Mouse (Mus musculus): Measurements from ENCODE around the gene Eml2. TPM values are rescaled to one million over a fixed set of nuclear protein-coding genes. Genes with fewer than 3 reads are reported as not detected.

Gene Eml2
- polyA plus RNA-seq, 1 experiment from 2014 or later = 2.0 TPM

DNA sequence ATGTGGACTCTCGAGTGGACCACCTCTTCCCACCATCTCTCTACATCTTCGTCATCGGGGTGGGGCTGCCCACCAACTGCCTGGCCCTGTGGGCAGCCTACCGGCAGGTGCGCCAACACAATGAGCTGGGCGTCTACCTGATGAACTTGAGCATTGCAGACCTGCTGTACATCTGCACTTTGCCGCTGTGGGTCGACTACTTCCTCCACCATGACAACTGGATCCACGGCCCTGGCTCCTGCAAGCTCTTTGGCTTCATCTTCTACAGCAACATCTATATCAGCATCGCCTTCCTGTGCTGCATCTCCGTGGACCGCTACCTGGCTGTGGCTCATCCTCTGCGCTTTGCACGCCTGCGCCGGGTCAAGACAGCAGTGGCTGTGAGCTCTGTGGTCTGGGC lies 46.0 kb downstream of the Eml2 start:
- Histone ChIP-seq H3K27ac (ENCODE audit: low read depth, low read length) (no peak overlapping the region), H3K9ac (ENCODE audit: low read length) (no peak overlapping the region), H3K36me3 (ENCODE audit: control insufficient read depth, insufficient read depth, low read length) (no peaks in the 10 kb centered on the region), H3K4me1 (replicated peaks; ENCODE audit: control insufficient read depth, insufficient read depth, low read length) (peaks cover 2% of the 10 kb centered on the region; the same call in 1 of the 2 replicates), H3K4me3 (ENCODE audit: low read depth, low read length) (no peak overlapping the region), H3K27me3 (ENCODE audit: control insufficient read depth, insufficient read depth, low read length) (no peaks in the 10 kb centered on the region), H3K4me2 (ENCODE audit: low read depth, low read length, severe bottlenecking) (no peak overlapping the region), H3K9me3 (ENCODE audit: control insufficient read depth, low read length) (no peaks in the 10 kb centered on the region)
- DNase-seq (ENCODE audit: low spot score) (no peak), ATAC-seq (replicated peaks; ENCODE audit: low FRiP score) (no peak)
- WGBS = 96% methylated on average over 16 of the region's 16 CpGs

DNA sequence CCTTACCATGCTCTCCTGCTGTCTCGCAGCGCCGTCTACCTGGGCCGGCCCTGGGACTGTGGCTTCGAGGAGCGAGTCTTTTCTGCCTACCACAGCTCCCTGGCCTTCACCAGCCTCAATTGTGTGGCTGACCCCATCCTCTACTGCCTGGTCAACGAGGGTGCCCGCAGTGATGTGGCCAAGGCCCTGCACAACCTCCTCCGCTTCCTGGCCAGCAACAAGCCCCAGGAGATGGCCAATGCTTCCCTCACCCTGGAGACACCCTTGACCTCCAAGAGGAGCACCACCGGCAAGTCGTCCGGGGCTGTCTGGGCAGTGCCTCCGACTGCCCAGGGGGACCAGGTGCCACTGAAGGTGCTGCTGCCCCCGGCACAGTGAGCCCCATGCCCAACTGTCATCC lies 46.7 kb downstream of the Eml2 start:
- H3K36me3 ChIP-seq (ENCODE audit: control insufficient read depth, insufficient read depth, low read length) = no peaks in the 10 kb centered on the region
- no peak for DNase-seq (ENCODE audit: low spot score)
- H3K4me3 ChIP-seq (ENCODE audit: low read depth, low read length) = no peak overlapping the region
- no peaks in the 10 kb centered on the region for H3K27me3 ChIP-seq (ENCODE audit: control insufficient read depth, insufficient read depth, low read length)
- no peaks in the 10 kb centered on the region for H3K9me3 ChIP-seq (ENCODE audit: control insufficient read depth, low read length)
- 95% methylated on average over 14 of the region's 14 CpGs for WGBS
- no peak for ATAC-seq (replicated peaks; ENCODE audit: low FRiP score)
- no peak overlapping the region for H3K4me2 ChIP-seq (ENCODE audit: low read depth, low read length, severe bottlenecking)
- peaks cover 2% of the 10 kb centered on the region; the same call in 1 of the 2 replicates for H3K4me1 ChIP-seq (replicated peaks; ENCODE audit: control insufficient read depth, insufficient read depth, low read length)
- H3K27ac ChIP-seq (ENCODE audit: low read depth, low read length) = no peak overlapping the region
- H3K9ac ChIP-seq (ENCODE audit: low read length) = no peak overlapping the region

DNA sequence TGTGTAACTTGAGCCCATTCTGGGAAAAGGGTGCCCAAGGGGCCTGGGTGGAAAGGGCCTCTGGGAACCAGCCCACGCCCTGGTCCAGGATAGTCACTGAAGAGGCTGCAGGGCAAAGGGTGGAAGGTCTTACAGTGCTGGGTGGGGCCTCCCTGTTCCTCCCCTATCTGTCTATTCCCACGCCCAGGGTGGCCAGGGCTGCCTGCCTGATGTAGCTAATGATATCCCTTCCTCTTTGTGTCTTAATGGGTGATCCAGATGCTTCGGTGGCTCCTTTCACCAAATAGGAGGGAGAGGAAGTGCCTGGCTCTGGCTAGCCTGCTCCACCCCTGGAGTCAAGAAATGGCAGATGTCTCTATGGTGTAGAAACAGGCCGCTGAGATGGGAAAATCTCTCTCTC lies 48.7 kb downstream of the Eml2 start:
- Histone ChIP-seq H3K4me1 (replicated peaks; ENCODE audit: control insufficient read depth, insufficient read depth, low read length) (peaks cover 2% of the 10 kb centered on the region; the same call in 1 of the 2 replicates), H3K9me3 (ENCODE audit: control insufficient read depth, low read length) (no peaks in the 10 kb centered on the region), H3K4me2 (ENCODE audit: low read depth, low read length, severe bottlenecking) (no peak overlapping the region), H3K4me3 (ENCODE audit: low read depth, low read length) (no peak overlapping the region), H3K27ac (ENCODE audit: low read depth, low read length) (no peak overlapping the region), H3K9ac (ENCODE audit: low read length) (no peak overlapping the region), H3K36me3 (ENCODE audit: control insufficient read depth, insufficient read depth, low read length) (no peaks in the 10 kb centered on the region), H3K27me3 (ENCODE audit: control insufficient read depth, insufficient read depth, low read length) (no peaks in the 10 kb centered on the region)
- DNase-seq (ENCODE audit: low spot score) = no peak
- ATAC-seq (replicated peaks; ENCODE audit: low FRiP score) = no peak
- WGBS = 90% methylated on average over 4 of the region's 4 CpGs

DNA sequence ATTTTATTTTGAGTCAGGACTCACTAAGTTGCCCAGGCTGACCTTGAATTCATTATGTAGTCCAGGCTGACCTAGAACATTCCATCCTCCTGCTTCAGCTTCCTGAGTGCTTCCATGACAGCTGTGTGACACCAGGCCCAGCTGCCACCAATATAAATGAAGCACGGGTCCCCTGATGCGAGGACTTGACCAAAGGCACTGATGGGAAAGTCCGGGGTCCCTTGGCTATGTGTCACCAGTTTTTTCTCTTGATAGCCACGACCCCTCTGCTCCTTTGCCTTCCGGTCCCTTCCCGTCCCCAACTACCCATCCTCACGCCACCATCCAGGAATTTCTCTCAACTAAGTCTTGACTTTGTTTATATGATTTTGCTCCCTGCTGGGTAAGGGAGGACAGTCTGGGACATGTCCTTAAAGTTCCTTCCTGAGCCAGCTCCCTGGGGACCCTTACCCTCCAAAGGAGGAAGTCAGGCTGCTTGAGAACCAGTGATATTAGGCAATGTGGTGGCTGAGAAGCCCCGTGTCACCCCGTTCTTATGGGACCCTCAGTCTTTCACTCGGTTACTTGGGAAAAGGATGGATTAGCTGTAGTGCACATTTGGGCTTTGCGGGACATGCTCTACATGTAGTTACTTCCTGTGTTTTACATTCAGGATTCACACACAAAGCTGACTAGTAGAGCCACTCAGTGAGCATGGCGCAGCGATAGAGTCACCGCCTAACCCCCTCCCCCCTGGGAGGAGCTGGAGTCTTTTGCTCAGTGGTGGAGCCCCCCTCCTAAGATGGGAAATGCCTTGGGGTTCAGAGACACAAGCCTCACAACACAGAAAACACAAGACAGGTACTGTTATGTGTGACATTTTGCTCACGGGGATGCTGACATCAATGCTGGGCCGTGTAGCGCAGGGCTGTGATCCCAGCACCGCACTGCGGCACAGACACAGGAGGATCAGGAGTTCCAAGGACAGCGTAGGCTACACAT lies 50.9 kb downstream of the Eml2 start:
- Histone ChIP-seq H3K9ac (ENCODE audit: low read length) (peak overlapping the region; percentile 60), H3K4me1 (replicated peaks; ENCODE audit: control insufficient read depth, insufficient read depth, low read length) (peaks cover 2% of the 10 kb centered on the region; the same call in 1 of the 2 replicates), H3K27ac (ENCODE audit: low read depth, low read length) (peak overlapping the region; percentile 55; the same call in 1 of the 2 replicates), H3K36me3 (ENCODE audit: control insufficient read depth, insufficient read depth, low read length) (no peaks in the 10 kb centered on the region), H3K27me3 (ENCODE audit: control insufficient read depth, insufficient read depth, low read length) (no peaks in the 10 kb centered on the region), H3K4me3 (ENCODE audit: low read depth, low read length) (peak overlapping the region; percentile 60), H3K4me2 (ENCODE audit: low read depth, low read length, severe bottlenecking) (peak overlapping the region; percentile 74), H3K9me3 (ENCODE audit: control insufficient read depth, low read length) (no peaks in the 10 kb centered on the region)
- DNase-seq (ENCODE audit: low spot score) = peak; percentile 71
- peak; percentile 36 for ATAC-seq (replicated peaks; ENCODE audit: low FRiP score)
- WGBS = 20% methylated on average over 20 of the region's 20 CpGs

DNA sequence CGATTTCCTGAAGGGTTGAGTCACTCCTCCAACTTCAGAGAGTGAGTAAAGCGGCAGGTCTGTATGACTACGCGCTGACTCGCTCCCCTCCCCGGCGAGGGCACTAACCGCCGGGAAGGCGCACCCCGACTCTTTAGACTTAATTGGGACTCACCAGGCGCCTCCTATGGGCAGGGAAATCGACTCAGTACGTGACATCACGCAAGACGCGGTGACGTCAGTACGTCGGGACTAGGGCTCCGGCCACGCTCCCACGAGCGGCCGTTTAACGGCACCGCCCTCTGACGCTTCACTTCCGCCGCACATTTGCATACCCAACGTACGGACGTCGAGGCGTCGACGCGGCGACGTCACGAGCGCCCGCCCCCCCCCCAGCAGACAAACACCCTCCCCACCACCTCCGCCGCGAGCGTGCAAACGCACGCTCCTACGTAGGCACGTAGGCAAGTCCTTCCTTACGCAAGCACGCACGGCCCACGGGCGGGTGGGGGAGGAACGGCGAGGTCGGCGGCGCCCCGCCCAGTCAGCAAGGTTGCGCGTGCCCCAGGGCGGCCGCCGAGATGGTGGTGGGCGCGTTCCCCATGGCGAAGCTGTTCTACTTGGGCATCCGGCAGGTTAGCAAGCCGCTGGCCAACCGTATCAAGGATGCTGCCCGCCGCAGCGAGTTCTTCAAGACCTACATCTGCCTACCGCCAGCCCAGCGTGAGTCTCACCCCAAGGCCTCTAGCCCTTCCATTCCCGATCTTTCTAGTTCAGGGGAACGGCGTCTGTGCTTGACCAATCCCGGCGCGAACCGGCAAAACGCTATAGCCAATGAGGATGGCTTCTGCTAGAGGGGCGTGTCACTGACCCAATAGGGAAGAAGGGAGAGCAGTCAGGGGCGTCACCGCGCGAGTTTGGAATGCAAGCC lies 51.9 kb downstream of the Eml2 start, which contains the start of gene Opa3:
Opa3 (plus strand) TSS at position 452 of the 910 bp plus-strand sequence.
- Histone ChIP-seq H3K4me3 (ENCODE audit: low read depth, low read length) (peak within 1 kb of the TSS; percentile 60), H3K27ac (ENCODE audit: low read depth, low read length) (peak within 1 kb of the TSS; percentile 98), H3K4me2 (ENCODE audit: low read depth, low read length, severe bottlenecking) (peak within 1 kb of the TSS; percentile 87), H3K9me3 (ENCODE audit: control insufficient read depth, low read length) (no peaks in the 10 kb centered on the region), H3K9ac (ENCODE audit: low read length) (peak within 1 kb of the TSS; percentile 71), H3K27me3 (ENCODE audit: control insufficient read depth, insufficient read depth, low read length) (no peaks in the 10 kb centered on the region), H3K36me3 (ENCODE audit: control insufficient read depth, insufficient read depth, low read length) (no peaks in the 10 kb centered on the region), H3K4me1 (replicated peaks; ENCODE audit: control insufficient read depth, insufficient read depth, low read length) (peaks cover 2% of the 10 kb centered on the region; the same call in 1 of the 2 replicates)
- under 1% methylated on average over 90 of the region's 91 CpGs for WGBS
- DNase-seq (ENCODE audit: low spot score) (peak; percentile 99), ATAC-seq (replicated peaks; ENCODE audit: low FRiP score) (peak; percentile 95)

DNA sequence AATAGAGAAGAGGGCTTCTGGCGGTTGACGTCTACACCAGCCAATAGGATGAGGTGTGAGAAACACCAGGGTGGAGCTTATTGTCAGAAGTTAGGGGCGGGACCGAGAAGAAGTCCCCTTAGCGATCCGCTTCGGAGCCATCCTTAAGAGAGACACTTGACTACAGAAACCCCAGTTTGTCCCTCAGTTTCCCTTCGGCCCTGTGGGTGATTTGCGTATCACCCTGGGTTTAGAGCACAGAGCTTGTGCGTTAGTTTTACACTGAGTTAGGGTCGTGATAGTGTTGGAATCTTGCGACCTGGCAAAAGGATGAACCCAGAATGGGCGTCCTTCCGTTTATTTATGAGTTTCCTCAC lies 52.5 kb downstream of the Eml2 start:
- H3K4me1 ChIP-seq (replicated peaks; ENCODE audit: control insufficient read depth, insufficient read depth, low read length) = peaks cover 2% of the 10 kb centered on the region; the same call in 1 of the 2 replicates
- H3K27me3 ChIP-seq (ENCODE audit: control insufficient read depth, insufficient read depth, low read length) = no peaks in the 10 kb centered on the region
- ATAC-seq (replicated peaks; ENCODE audit: low FRiP score) (no peak), DNase-seq (ENCODE audit: low spot score) (no peak)
- H3K9me3 ChIP-seq (ENCODE audit: control insufficient read depth, low read length) = no peaks in the 10 kb centered on the region
- H3K4me3 ChIP-seq (ENCODE audit: low read depth, low read length) = peak overlapping the region; percentile 60
- H3K36me3 ChIP-seq (ENCODE audit: control insufficient read depth, insufficient read depth, low read length) = no peaks in the 10 kb centered on the region
- WGBS = under 1% methylated on average over 14 of the region's 14 CpGs
- H3K9ac ChIP-seq (ENCODE audit: low read length) = peak overlapping the region; percentile 69
- peak overlapping the region; percentile 87 for H3K4me2 ChIP-seq (ENCODE audit: low read depth, low read length, severe bottlenecking)
- peak overlapping the region; percentile 64 for H3K27ac ChIP-seq (ENCODE audit: low read depth, low read length)

DNA sequence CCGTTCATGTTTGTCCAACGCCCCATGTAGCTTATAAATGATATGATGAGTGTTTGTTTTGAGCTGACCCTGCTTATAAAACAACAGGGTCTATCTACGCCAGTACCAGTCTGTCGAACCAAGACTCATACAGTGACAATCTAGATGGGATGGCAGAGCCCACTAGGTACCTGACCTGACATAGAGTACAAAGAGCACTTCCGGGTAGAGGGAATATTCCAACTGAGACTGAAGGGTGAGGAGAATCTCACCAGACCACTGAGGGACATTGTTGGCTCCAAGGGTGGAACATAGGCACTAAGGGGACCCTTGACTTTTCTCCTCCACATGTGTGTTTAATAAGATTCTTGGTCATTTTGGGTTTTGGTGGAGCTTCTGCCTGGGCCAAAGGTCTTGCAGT lies 53.2 kb downstream of the Eml2 start:
- Histone ChIP-seq H3K27ac (ENCODE audit: low read depth, low read length) (no peak overlapping the region), H3K36me3 (ENCODE audit: control insufficient read depth, insufficient read depth, low read length) (no peaks in the 10 kb centered on the region), H3K4me1 (replicated peaks; ENCODE audit: control insufficient read depth, insufficient read depth, low read length) (peaks cover 2% of the 10 kb centered on the region; the same call in 1 of the 2 replicates), H3K9me3 (ENCODE audit: control insufficient read depth, low read length) (no peaks in the 10 kb centered on the region), H3K27me3 (ENCODE audit: control insufficient read depth, insufficient read depth, low read length) (no peaks in the 10 kb centered on the region), H3K4me3 (ENCODE audit: low read depth, low read length) (peak overlapping the region; percentile 60), H3K9ac (ENCODE audit: low read length) (peak overlapping the region; percentile 69), H3K4me2 (ENCODE audit: low read depth, low read length, severe bottlenecking) (peak overlapping the region; percentile 87)
- DNase-seq (ENCODE audit: low spot score) (no peak), ATAC-seq (replicated peaks; ENCODE audit: low FRiP score) (no peak)
- whole genome bisulfite sequencing = 49% methylated on average over 5 of the region's 5 CpGs

DNA sequence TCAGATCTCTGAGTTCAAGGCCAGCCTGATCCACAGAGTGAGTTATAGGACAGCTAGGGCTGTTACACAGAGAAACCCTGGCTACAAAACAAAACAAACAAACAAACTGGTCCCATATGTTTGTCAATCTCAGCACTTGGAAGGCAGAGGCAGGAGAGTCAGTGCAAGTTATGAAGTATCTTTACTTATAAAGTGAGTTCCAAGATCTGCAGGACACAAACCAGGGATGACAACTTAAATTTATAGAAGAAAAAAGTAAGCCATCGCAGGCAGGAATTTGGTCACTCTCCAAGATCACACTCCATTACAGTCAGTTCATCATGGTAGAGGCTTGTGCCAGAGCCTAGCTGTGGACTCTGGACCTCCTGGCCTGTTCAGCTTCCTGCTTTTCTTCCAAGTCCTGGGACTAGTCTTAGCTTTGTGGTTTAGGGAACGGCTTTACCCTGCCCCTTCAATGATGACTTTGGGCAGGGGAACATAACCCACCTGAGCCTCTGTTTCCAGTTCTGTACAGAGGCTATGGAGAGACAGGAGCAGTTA lies 53.9 kb downstream of the Eml2 start:
- no peak overlapping the region for H3K4me3 ChIP-seq (ENCODE audit: low read depth, low read length)
- H3K9ac ChIP-seq (ENCODE audit: low read length) = no peak overlapping the region

More for the DNA sequence above, 53.9 kb downstream of the Eml2 start:
- ATAC-seq (replicated peaks; ENCODE audit: low FRiP score) (no peak), DNase-seq (ENCODE audit: low spot score) (no peak)
- no peaks in the 10 kb centered on the region for H3K9me3 ChIP-seq (ENCODE audit: control insufficient read depth, low read length)
- H3K4me2 ChIP-seq (ENCODE audit: low read depth, low read length, severe bottlenecking) = no peak overlapping the region
- H3K4me1 ChIP-seq (replicated peaks; ENCODE audit: control insufficient read depth, insufficient read depth, low read length) = peaks cover 2% of the 10 kb centered on the region; the same call in 1 of the 2 replicates
- WGBS = 96% methylated on average over 2 of the region's 2 CpGs
- H3K27ac ChIP-seq (ENCODE audit: low read depth, low read length) = no peak overlapping the region
- H3K27me3 ChIP-seq (ENCODE audit: control insufficient read depth, insufficient read depth, low read length) = no peaks in the 10 kb centered on the region
- no peaks in the 10 kb centered on the region for H3K36me3 ChIP-seq (ENCODE audit: control insufficient read depth, insufficient read depth, low read length)

Data from forebrain, embryonic 11.5 days (tissue).